Mouse (Mus musculus) left cerebral cortex, postnatal 25 days (tissue): Measurements from ENCODE around the gene Hist2h2ab. TPM values are rescaled to one million over a fixed set of nuclear protein-coding genes. Genes with fewer than 3 reads are reported as not detected.

Experiments used
- microRNA-seq, 2 experiments: library from miRNA; unstranded; fragments of <30 nt; microRNA quantifications; one replicate each; pipeline ENCODE4 v1.2.0; 2022
- total RNA-seq, 2 experiments: library from RNA; stranded (reverse); gene quantifications; 2 replicates each; pipeline ENCODE4 v1.2.3; 2021

Hist2h2ab gene
- total RNA-seq, 2 experiments from 2014 or later: 4.8 to 8.9 TPM

Small RNA genes within 50 kb of the gene (microRNA-seq; reads per million reads assigned to microRNA genes)
- 0 reads per million in 2 experiments for gene Gm44492
- gene Gm47311: 0 reads per million in 2 experiments
- 0 reads per million in 2 experiments for gene Gm47313

Other genes with a start within 250 kb of the Hist2h2ab start
- 10 to 100 TPM; 71.6 to 84.8 TPM for gene Plekho1, start 223.9 kb upstream of the Hist2h2ab start, total RNA-seq
- 10 to 100 TPM; 41.8 to 47.1 TPM for gene Vps45, start 161.4 kb upstream of the Hist2h2ab start, total RNA-seq
- gene Otud7b, start 115.3 kb upstream of the Hist2h2ab start, total RNA-seq: 10 to 100 TPM; 24.6 to 27.7 TPM
- gene Mtmr11, start 57.9 kb upstream of the Hist2h2ab start, total RNA-seq: 1 to 10 TPM; 6.4 to 6.8 TPM
- 10 to 100 TPM; 39.6 to 43.4 TPM for gene Sf3b4, start 47.5 kb upstream of the Hist2h2ab start, total RNA-seq
- 100 to 1,000 TPM; 429 to 435 TPM for gene Sv2a, start 38.7 kb upstream of the Hist2h2ab start, total RNA-seq
- gene Bola1, start 156 bp upstream of the Hist2h2ab start, total RNA-seq: 10 to 100 TPM; 15.6 to 16.9 TPM
- 10 to 100 TPM; 18.3 to 24.3 TPM for gene Hist2h2ac, start 1.0 kb downstream of the Hist2h2ab start, total RNA-seq
- 1 to 10 TPM; 5.4 to 5.9 TPM for gene Hist2h2be, start 1.3 kb downstream of the Hist2h2ab start, total RNA-seq
- 1 to 10 TPM; 5.6 to 7.5 TPM for gene Hist2h3c2, start 19.3 kb downstream of the Hist2h2ab start, total RNA-seq
- gene Hist2h2aa2, start 20.4 kb downstream of the Hist2h2ab start, total RNA-seq: 100 to 1,000 TPM; 158 to 179 TPM
- 1 to 10 TPM; 6.9 to 9.0 TPM for gene Hist2h2aa1, start 25.6 kb downstream of the Hist2h2ab start, total RNA-seq
- gene Hist2h3c1, start 26.8 kb downstream of the Hist2h2ab start, total RNA-seq: not detected
- 10 to 100 TPM; 25.6 to 30.9 TPM for gene Hist2h4, start 43.4 kb downstream of the Hist2h2ab start, total RNA-seq
- 10 to 100 TPM; 41.5 to 49.1 TPM for gene Hist2h3b, start 48.8 kb downstream of the Hist2h2ab start, total RNA-seq
- gene Hist2h2bb, start 49.9 kb downstream of the Hist2h2ab start, total RNA-seq: 100 to 1,000 TPM; 102 to 120 TPM
- 1 to 10 TPM; 2.3 to 2.8 TPM for gene Fcgr1, start 74.1 kb downstream of the Hist2h2ab start, total RNA-seq
- not detected for gene BC107364, start 232.4 kb downstream of the Hist2h2ab start, total RNA-seq